Mouse (Mus musculus) midbrain, embryonic 16.5 days (tissue): ENCODE measurements around the gene Gm8024. TPM values are rescaled to one million over a fixed set of nuclear protein-coding genes. Genes with fewer than 3 reads are reported as not detected.
"Not testable (repeated sequence)": the region's sequence is repeated elsewhere in the genome, so short reads cannot be mapped to it uniquely, and the experiment has no call there.

ENCODE experiments used
- ATAC-seq: fragments of 200-750 bp; cut with Nextera tagmentation; 2 replicates; pipeline ENCODE4 v1.8.0; 2017; ENCODE audit warnings: moderate TSS enrichment
- H3K27ac ChIP-seq: fragments of 300-500 bp; sonication (generic); 2 replicates; pipeline ENCODE4 v1.5.1; 2014; ENCODE audit warnings: mild to moderate bottlenecking, low read length, mixed read lengths
- H3K27me3 ChIP-seq: fragments of 300-500 bp; sonication (generic); 2 replicates; pipeline ENCODE4 v1.6.1; 2014; ENCODE audit warnings: low read depth, low read length, mixed read lengths; ENCODE audit not compliant: control insufficient read depth, insufficient read depth
- H3K36me3 ChIP-seq: fragments of 300-500 bp; sonication (generic); 2 replicates; pipeline ENCODE4 v1.6.1; 2014; ENCODE audit warnings: mild to moderate bottlenecking, low read length, moderate library complexity, mixed read lengths; ENCODE audit not compliant: control insufficient read depth, insufficient read depth
- H3K4me1 ChIP-seq: fragments of 300-500 bp; sonication (generic); 2 replicates; pipeline ENCODE4 v1.6.1; 2014; ENCODE audit warnings: mild to moderate bottlenecking, low read length, mixed read lengths; ENCODE audit not compliant: control insufficient read depth, insufficient read depth
- H3K4me2 ChIP-seq: fragments of 300-500 bp; sonication (generic); 2 replicates; pipeline ENCODE4 v1.6.1; 2014; ENCODE audit warnings: mild to moderate bottlenecking, low read length, mixed read lengths
- H3K4me3 ChIP-seq: fragments of 300-500 bp; sonication (generic); 2 replicates; pipeline ENCODE4 v1.5.1; 2014; ENCODE audit warnings: low read depth, mild to moderate bottlenecking, low read length, moderate library complexity, mixed read lengths
- H3K9ac ChIP-seq: fragments of 300-500 bp; sonication (generic); 2 replicates; pipeline ENCODE4 v1.6.1; 2014; ENCODE audit warnings: low read depth, low read length, mixed read lengths
- H3K9me3 ChIP-seq: fragments of 300-500 bp; sonication (generic); replicated peaks from 2 replicates; pipeline ENCODE4 v1.6.1; 2014; ENCODE audit warnings: mild to moderate bottlenecking, low read length, mixed read lengths; ENCODE audit not compliant: control insufficient read depth, poor library complexity, severe bottlenecking
- WGBS: fragments of 180-500 bp; shearing (Covaris S2); extraction: QIAGEN DNeasy Blood & Tissue Kit; methylation state at CpG from one replicate; pipeline ENCODE4 v1.1.7; 2014; 5-methylcytosine and 5-hydroxymethylcytosine counted together
- polyA plus RNA-seq: library from polyadenylated mRNA; unstranded; fragments of >200 nt; fragmentation: Nextera tagmentation; extraction: Ambion mirVana; gene quantifications from 2 replicates; pipeline ENCODE4 v1.2.1, GENCODE M21; 2015

Gm8024 gene
- polyA plus RNA-seq = not detected in 2 replicates

DNA sequence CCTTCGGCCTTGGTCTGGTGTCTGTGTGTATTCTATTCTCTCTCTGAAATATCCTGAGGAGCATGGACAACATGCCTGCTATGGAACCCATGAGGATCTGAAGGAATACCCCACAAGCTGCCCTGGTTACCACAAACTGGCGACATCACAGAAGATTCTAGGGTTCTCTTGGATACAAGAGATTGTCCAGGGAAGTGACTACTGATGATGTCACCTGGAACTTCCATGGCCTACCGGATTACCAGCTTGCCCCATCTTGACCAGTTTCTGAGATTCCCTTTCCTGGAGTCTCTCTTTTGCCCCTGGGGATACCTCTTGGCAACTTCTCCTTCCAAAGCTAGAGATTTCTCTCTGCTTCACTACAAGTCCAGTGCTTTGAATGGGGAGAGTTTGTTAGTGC is at the start of gene Gm8024:
TSS of gene Gm8024 (minus strand) at position 101 of the 400 bp plus-strand sequence.
- not testable (repeated sequence) for ATAC-seq, H3K36me3 ChIP-seq, H3K27ac ChIP-seq, H3K4me1 ChIP-seq, H3K4me3 ChIP-seq, H3K9me3 ChIP-seq, H3K9ac ChIP-seq, H3K27me3 ChIP-seq, H3K4me2 ChIP-seq
- 100% methylated on average over 1 of the region's 3 CpGs for WGBS

DNA sequence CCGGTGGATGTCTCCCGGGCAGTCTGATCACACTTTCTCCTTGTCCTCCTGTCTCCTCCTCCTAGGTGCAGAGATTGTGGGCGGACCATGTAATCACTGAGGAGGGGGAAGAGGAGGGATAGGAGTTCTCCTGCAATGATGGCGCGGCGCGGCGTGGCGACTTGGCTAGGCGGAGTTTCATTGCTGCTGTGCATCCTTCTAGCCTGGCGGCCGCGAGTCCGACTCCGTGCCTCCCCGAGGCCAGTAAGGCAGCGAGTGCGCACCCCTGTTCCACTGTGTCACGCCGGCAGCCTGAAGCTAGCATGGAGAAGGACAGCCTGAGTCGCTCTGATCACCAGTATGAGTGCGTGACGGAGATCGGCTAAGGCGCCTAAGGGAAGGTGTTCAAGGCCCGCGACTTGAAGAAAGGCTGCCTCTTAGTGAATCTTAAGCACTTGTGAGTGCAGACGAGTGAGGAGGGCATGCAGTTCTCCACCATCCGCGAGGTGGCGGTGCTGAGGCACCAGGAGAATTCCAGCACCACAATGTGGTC is 19.2 kb upstream of the Gm8024 start:
- not testable (repeated sequence) for H3K9ac ChIP-seq, H3K4me2 ChIP-seq, H3K27me3 ChIP-seq, H3K36me3 ChIP-seq, H3K4me1 ChIP-seq, H3K9me3 ChIP-seq, H3K4me3 ChIP-seq, H3K27ac ChIP-seq
- WGBS = 12% methylated on average over 19 of the region's 31 CpGs
- peak; percentile 82 for ATAC-seq

DNA sequence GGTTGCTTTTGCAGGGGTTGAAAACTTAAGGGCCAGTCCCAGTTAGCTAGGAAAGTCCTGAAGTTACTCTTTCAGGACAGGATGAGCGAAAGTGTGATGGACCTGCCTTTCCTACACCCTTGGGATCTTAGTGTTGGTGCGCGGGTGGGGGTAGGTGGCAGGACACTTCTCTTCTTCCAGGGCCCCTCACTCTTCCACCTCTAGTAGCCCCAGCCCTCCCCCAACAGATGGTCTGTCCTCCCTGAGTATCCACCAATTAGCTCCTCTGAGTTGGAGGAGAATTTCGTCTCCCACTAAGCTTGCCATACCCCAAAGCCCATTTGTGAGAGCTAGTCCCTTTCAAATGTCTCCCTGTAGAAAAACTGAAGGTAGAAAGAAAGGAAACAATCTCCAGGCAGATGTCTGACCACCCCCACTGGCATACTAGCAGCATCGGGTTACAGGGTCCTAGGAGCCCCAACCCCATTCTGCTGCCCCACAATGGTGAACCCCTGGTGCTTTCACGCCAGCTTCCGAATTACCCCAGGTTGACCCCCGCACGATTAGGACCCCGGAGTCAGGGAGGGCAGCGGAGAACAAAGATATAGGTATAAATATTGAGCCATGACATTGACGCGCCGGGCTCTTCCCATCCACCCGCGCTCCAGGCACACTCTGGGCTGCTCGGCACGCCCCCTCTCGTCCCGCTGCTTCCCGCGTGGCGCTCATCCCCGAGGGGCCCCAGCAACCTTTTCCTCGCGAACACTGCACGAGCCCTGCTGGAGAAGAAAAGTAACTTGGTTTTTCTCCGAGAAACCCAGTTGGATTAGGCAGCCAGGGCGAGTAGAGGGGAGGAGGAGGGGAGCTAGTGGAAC is 18.5 kb upstream of the Gm8024 start:
- H3K4me2 ChIP-seq, H3K36me3 ChIP-seq, H3K9me3 ChIP-seq, H3K27ac ChIP-seq, H3K4me3 ChIP-seq, H3K27me3 ChIP-seq, H3K9ac ChIP-seq, H3K4me1 ChIP-seq: not testable (repeated sequence)
- WGBS = 31% methylated on average over 15 of the region's 29 CpGs
- ATAC-seq = peak; percentile 85

DNA sequence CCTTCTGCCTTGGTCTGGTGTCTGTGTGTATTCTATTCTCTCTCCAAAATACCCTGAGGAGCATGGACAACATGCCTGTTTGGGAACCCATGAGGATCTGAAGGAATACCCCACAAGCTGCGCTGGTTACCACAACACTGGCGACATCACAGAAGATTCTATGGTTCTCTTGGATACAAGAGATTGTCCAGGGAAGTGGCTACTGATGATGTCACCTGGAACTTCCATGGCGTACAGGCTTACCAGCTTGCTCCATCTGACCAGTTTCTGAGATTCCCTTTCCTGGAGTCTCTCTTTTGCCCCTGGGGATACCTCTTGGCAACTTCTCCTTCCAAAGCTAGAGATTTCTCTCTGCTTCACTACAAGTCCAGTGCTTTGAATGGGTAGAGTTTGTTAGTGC is 21.8 kb downstream of the Gm8024 start, which contains the start of gene Gm8020:
TSS of gene Gm8020 (minus strand) at position 101 of the 400 bp plus-strand sequence.
- H3K36me3 ChIP-seq, H3K4me3 ChIP-seq, H3K27ac ChIP-seq, H3K9ac ChIP-seq, H3K4me2 ChIP-seq, H3K4me1 ChIP-seq, H3K9me3 ChIP-seq, H3K27me3 ChIP-seq, ATAC-seq: not testable (repeated sequence)
- 92% methylated on average over 2 of the region's 3 CpGs for WGBS

Other genes with a start within 250 kb of the Gm8024 start
- not detected in 2 replicates for gene Gm9611, start 226.9 kb downstream of the Gm8024 start, polyA plus RNA-seq
- gene Gm7995, start 214.1 kb downstream of the Gm8024 start, polyA plus RNA-seq = not detected in 2 replicates
- gene Gm8005, start 84.6 kb downstream of the Gm8024 start, polyA plus RNA-seq = not detected in 2 replicates
- not detected in 2 replicates for gene Gm8011, start 60.4 kb downstream of the Gm8024 start, polyA plus RNA-seq
- gene Gm8020, start 21.9 kb downstream of the Gm8024 start, polyA plus RNA-seq = not detected in 2 replicates
- gene Gm17124, start 75.6 kb upstream of the Gm8024 start, polyA plus RNA-seq = not detected in 2 replicates
- gene Gm3633, start 117.6 kb upstream of the Gm8024 start, polyA plus RNA-seq = not detected in 2 replicates
- gene Gm10378, start 131.7 kb upstream of the Gm8024 start, polyA plus RNA-seq = not detected in 2 replicates
- gene Gm3015, start 244.5 kb upstream of the Gm8024 start, polyA plus RNA-seq = not detected in 2 replicates